Mouse (Mus musculus) Patski (cell line): ENCODE data around the gene Zscan12. TPM values are rescaled to one million over a fixed set of nuclear protein-coding genes. Genes with fewer than 3 reads are reported as not detected.
"Not testable (repeated sequence)": the region's sequence is repeated elsewhere in the genome, so short reads cannot be mapped to it uniquely, and the experiment has no call there.

ENCODE experiments used
- ATAC-seq: fragments of 100-300 bp; one replicate; pipeline ENCODE4 v1.8.0; 2021
- CTCF ChIA-PET: fragments of 350-600 bp; sonication (Branson Sonifier 250); formaldehyde crosslinking; loops from one replicate; lab custom pipeline; 2022; ENCODE audit warnings: inconsistent platforms; lab: Charles Lee
- POLR2A ChIA-PET: fragments of 350-600 bp; sonication (Branson Sonifier 250); formaldehyde crosslinking; loops from one replicate; lab custom pipeline; 2022; ENCODE audit warnings: antibody characterized with exemption, inconsistent platforms; lab: Charles Lee
- DNase-seq: peaks from one replicate; pipeline ENCODE4 v3.0.0-alpha.2; 2011; ENCODE audit warnings: low read depth, low spot score
- H3K27me3 ChIP-seq: fragments of 371-371 bp; one replicate; pipeline ENCODE4 v1.5.1; 2021
- CTCF ChIP-seq: fragments of 100-300 bp; IDR thresholded peaks from one replicate; pipeline ENCODE4 v1.5.1; 2021
- in situ Hi-C: fragments of 300-500 bp; cut with MboI; formaldehyde crosslinking; loops from 3 replicates; pipeline ENCODE4 v1.11.1; 2018; ENCODE audit warnings: low pct_unique_long_range_greater_than_20kb, mixed read lengths
- polyA plus RNA-seq: library from polyadenylated mRNA; unstranded; gene quantifications from one replicate; pipeline ENCODE4 v1.2.3, GENCODE M21; 2021

Gene Zscan12
- polyA plus RNA-seq, 1 experiment from 2014 or later: 10.4 TPM

DNA sequence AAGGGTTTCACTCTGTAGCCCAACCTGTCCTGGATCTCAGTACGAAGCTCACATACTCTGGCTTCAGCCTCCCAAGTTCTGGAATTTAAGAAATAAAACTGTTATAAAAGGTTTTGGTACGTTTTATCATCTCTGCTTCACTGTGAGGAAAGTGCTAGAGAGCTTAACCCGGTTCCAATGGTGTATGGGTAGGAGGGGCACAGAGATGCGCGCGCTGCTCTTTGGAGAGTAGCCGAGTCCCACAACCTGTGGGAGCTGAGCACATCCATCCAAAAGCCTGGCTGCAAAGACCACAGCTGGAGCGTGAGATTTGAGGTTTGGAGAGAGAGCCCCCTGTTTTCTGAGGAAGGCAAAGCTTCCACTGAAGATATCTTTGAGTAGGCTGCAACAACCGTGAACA, 35.2 kb upstream of the Zscan12 start:
- in situ Hi-C loops: loop anchor here (5.0 to 10.0 kb wide), 2 partner anchors 93 to 165 kb away; no protein-coding TSS in a partner anchor
- peaks cover 15% of the 10 kb centered on the region for H3K27me3 ChIP-seq
- ChIA-PET CTCF (interaction anchor here (1.3 to 1.4 kb wide), 2 partner anchors 9 to 22 kb away, joined by 3 to 5 read pairs; no protein-coding TSS in a partner anchor), POLR2A (interaction anchor here (0.6 kb wide), 1 partner anchor 51 kb away, joined by 3 read pairs; no protein-coding TSS in a partner anchor)
- no peak for TF ChIP-seq CTCF
- no peak for ATAC-seq
- no peak for DNase-seq

DNA sequence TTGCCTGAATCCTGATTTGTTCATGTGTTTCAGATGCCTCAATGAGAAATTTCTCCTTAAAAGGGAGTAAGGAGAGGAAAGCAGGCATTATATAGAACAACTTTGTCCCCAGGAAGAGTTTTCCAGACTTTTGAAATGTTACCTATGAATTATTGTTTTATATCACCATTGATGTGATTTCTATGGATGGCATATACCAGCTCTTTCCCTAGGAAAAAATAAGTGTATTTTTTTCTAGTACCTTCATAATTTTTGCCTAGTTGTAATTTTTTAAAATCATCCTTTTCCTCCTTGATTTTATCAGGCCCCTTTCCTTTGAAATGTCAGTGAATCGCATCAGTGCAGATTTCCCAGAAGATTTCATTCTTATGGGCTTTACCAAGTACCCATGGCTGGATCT, 16.0 kb upstream of the Zscan12 start, which contains the start of gene Olfr1367:
Gene Olfr1367 (plus strand): TSS at position 301 of the 400 bp plus-strand sequence.
- CTCF ChIA-PET: no interaction called here

DNA sequence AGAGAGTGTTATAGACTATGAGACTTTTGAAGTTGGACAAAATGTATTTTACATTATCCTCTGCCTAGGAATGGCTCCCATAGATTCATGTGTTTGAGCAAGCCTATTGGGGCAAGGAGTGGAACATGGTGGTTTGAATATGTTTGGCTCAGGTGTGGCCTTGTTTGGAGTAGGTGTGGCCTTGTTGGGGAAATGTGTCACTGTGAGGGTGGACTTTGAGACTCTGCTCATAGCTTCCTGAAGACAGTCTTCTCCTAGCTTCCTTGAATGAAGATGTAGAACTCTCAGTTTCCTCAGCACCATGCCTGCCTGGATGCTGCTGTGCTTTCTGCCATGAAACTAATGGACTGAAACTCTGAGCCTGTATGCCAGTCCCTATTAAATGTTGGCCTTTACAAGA, 12.0 kb upstream of the Zscan12 start:
- ATAC-seq (no peak), DNase-seq (no peak)
- POLR2A ChIA-PET: no interaction called here
- no peak for TF ChIP-seq CTCF
- CTCF ChIA-PET: no interaction called here
- in situ Hi-C loops: no loop called here
- H3K27me3 ChIP-seq: peaks cover 3% of the 10 kb centered on the region

More for the DNA sequence above, 16.0 kb upstream of the Zscan12 start, which contains the start of gene Olfr1367:
- POLR2A ChIA-PET: no interaction called here
- ATAC-seq: no peak
- no peak for DNase-seq
- no peak for TF ChIP-seq CTCF
- peaks cover 22% of the 10 kb centered on the region for H3K27me3 ChIP-seq
- in situ Hi-C loops: no loop called here

DNA sequence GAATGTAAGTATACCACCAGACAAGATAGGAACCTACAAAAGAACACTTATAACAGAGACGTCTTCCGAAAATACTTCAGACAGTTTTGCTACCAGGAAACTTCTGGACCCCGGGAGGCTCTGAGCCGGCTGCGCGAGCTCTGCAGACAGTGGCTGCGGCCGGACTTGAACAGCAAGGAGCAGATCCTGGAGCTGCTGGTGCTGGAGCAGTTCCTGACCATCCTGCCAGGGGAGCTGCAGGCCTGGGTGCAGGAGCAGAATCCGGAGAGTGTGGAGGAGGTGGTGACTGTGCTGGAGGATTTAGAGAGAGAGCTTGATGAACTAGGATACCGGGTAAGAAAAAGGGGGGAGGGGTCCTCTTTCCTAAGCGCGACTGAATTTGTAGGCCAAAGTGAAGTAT, 1.1 kb downstream of the Zscan12 start:
- no peak for TF ChIP-seq CTCF
- POLR2A ChIA-PET: interaction anchor here (0.6 to 1.4 kb wide), 2 partner anchors 25 to 52 kb away, joined by 3 read pairs; no protein-coding TSS in a partner anchor
- in situ Hi-C loops: no loop called here
- no peaks in the 10 kb centered on the region for H3K27me3 ChIP-seq
- DNase-seq: no peak
- ATAC-seq: no peak
- CTCF ChIA-PET: interaction anchor here (1.6 kb wide), 1 partner anchor 11 kb away, joined by 3 read pairs; no protein-coding TSS in a partner anchor

DNA sequence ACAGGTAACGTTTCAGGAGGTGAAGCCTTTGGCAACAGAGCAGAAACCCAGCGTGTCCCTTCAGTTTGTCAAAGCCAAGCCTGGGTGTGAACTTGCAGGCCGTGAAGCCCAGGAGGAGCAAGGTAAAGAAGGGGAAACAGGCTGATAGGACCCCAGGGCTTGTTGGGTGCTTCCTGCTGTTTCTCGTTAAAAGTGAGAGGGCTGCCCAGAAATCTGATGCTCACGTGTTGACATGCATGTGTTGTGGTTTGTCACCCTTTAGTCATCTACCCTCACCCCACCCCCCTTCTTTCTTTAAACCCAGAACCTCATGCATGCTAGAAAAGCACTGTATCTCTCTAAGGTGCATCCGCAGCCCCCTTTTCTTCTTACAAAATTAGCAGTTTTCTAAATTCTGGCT, 4.0 kb downstream of the Zscan12 start:
- ChIA-PET POLR2A (no interaction called here), CTCF (no interaction called here)
- no peak for ATAC-seq
- no peak for TF ChIP-seq CTCF
- in situ Hi-C loops: no loop called here
- H3K27me3 ChIP-seq: no peaks in the 10 kb centered on the region
- no peak for DNase-seq

DNA sequence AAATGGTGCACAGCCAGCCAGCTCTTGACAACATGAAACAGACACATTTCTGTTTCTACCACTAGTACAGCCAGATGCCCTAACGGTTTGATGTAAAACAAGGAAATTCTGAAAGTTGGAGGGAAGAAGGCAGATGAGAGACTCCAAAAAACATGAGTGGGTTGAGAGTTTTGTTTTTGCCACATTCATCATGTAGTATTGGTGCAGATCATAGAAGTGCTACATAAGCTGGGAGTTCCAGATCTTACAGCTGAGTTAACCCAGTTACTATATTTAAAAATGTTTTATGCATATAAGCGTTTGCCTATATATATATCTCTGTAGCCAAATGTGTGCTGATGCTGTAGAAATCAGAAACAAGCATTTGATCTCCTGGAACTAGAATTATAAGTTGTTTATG, 10.1 kb downstream of the Zscan12 start:
- in situ Hi-C loops: no loop called here
- CTCF ChIA-PET: no interaction called here
- no peak for ATAC-seq
- TF ChIP-seq CTCF: no peak
- H3K27me3 ChIP-seq: no peaks in the 10 kb centered on the region
- no peak for DNase-seq
- POLR2A ChIA-PET: no interaction called here

DNA sequence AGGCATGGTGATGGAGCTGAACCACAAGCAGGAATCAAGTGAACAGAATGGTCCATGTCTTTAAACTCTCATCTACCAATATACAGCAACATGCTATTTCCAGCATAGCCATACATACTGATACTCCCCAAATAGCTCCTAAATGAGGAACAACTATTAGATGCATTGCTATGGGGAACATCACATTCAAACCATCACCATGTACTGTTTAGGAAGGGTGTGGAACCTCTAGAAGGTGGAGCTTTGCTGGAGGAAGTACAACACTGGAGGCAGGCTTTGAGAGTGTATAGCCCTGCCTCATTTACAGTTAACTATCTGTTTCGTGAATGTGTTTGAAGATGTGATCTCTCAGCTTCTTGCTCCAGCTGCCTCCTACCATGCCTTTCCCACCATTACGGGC, 15.2 kb downstream of the Zscan12 start:
- POLR2A ChIA-PET: no interaction called here
- H3K27me3 ChIP-seq: no peaks in the 10 kb centered on the region
- ATAC-seq (no peak), DNase-seq (no peak)
- TF ChIP-seq CTCF: no peak
- in situ Hi-C loops: no loop called here
- CTCF ChIA-PET: interaction anchor here (1.1 kb wide), 2 partner anchors 9 to 10 kb away, joined by 3 to 5 read pairs; no protein-coding TSS in a partner anchor

DNA sequence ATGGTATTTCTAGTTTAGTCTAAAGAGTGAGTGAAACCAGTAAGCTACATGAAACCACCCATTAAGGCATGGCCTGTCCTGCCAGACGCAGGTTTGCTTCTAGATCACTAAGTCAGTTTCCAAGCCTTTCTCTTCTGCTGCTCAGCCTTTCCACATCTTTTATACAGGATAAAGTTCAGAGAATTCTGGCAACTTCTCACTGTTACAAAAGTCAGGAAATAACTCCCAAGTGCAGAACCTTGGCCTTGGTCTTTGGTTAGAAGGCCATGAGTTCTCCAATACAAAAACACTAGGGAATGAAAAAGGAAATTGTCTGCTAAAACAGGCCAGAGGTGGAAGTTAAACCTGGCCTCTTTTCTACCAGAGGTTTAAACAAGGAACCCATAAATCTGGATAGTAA, 32.6 kb downstream of the Zscan12 start:
- no peak for DNase-seq
- no peak for TF ChIP-seq CTCF
- no peak for ATAC-seq
- ChIA-PET POLR2A (interaction anchor here (1.0 kb wide), 1 partner anchor 31 kb away, joined by 3 read pairs; no protein-coding TSS in a partner anchor), CTCF (interaction anchor here (1.8 kb wide), 1 partner anchor 21 kb away, joined by 3 read pairs; no protein-coding TSS in a partner anchor)
- in situ Hi-C loops: no loop called here
- no peaks in the 10 kb centered on the region for H3K27me3 ChIP-seq

DNA sequence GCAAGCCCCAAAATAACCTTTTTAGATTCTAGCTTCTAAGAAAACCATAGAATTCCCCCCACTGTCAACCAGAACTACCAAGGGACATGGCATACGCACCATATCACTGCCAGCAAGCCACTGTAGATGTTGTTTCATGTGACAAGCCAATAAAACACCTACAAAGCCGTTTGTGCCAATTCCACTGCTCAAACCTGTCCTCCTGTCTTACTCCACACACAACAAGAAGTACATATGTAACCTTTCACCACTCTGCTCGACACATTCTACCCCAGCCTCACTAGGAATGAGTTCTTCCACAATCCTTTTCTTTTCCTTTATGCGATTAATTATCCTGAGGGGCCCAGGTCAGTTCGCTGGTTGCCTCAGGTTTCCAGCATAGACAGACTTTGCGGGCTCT, 33.0 kb downstream of the Zscan12 start:
- POLR2A ChIA-PET: no interaction called here
- no peaks in the 10 kb centered on the region for H3K27me3 ChIP-seq
- in situ Hi-C loops: no loop called here
- no peak for TF ChIP-seq CTCF
- CTCF ChIA-PET: interaction anchor here (1.8 kb wide), 1 partner anchor 20 kb away, joined by 3 read pairs; no protein-coding TSS in a partner anchor
- ATAC-seq (no peak), DNase-seq (no peak)

DNA sequence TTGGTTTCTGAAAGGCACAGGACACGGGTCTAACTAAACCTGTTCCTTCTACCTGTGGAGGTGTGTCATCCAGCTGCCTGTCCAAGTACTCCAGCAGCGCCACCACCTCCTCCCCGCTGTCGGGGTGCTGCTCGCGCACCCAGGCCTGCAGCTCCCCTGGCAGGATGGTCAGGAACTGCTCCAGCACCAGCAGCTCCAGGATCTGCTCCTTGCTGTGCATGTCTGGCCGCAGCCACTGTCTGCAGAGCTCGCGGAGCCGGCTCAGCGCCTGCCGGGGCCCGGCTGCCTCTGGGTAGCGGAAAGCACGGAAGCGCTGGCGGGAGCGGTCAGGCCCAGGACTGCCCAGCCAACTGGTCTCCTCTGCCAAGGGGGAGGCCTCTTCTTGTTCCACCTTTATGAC, 33.4 kb downstream of the Zscan12 start:
- POLR2A ChIA-PET, in situ Hi-C loops, DNase-seq, H3K27me3 ChIP-seq: not testable (repeated sequence)
- peak; percentile 67 for ATAC-seq
- CTCF ChIA-PET: interaction anchor here (1.8 to 2.8 kb wide), 2 partner anchors 8 to 20 kb away, joined by 3 to 11 read pairs; no protein-coding TSS in a partner anchor

DNA sequence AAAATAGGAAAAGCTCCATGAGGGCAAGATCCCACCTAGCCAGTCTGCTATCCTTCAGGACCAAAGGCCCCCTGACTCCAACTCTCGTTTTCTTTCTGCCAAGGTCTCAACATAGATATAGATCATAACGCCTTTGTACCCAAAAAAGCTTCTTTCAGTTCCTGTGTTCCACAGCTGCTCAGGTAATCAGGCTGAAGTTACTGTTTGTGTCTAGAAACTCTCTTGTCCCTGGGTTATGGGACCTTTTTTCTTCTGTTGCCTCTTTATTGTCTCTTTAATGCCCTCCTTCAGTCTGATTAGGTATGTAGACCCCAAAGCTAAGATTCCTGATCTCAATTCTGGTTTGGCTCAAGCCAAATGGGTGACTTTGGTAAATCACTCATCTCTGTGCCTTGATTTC, 34.9 kb downstream of the Zscan12 start:
- no peak for ATAC-seq
- DNase-seq: no peak
- ChIA-PET CTCF (interaction anchor here (2.8 kb wide), 1 partner anchor 9 kb away, joined by 11 read pairs; no protein-coding TSS in a partner anchor), POLR2A (no interaction called here)
- no peak for TF ChIP-seq CTCF
- in situ Hi-C loops: no loop called here
- H3K27me3 ChIP-seq: no peaks in the 10 kb centered on the region
